Mouse (Mus musculus) kidney, embryonic 14.5 days (tissue): Measurements from ENCODE around the gene U2af2. TPM values are rescaled to one million over a fixed set of nuclear protein-coding genes. Genes with fewer than 3 reads are reported as not detected.

Experiments
- ATAC-seq: fragments of 200-750 bp; cut with Nextera tagmentation; 2 replicates; pipeline ENCODE4 v1.8.0; 2017; ENCODE audit warnings: moderate number of reproducible peaks, mild to moderate bottlenecking, moderate TSS enrichment, moderate library complexity; ENCODE audit not compliant: low FRiP score, low TSS enrichment
- H3K27ac ChIP-seq: fragments of 300-500 bp; sonication (generic); 2 replicates; pipeline ENCODE4 v1.5.1; 2014; ENCODE audit warnings: low read depth, mild to moderate bottlenecking, low read length, moderate library complexity, mixed read lengths
- H3K27me3 ChIP-seq: fragments of 300-500 bp; sonication (generic); 2 replicates; pipeline ENCODE4 v1.6.1; 2014; ENCODE audit warnings: mild to moderate bottlenecking, low read length; ENCODE audit not compliant: control insufficient read depth, insufficient read depth
- H3K36me3 ChIP-seq: fragments of 300-500 bp; sonication (generic); 2 replicates; pipeline ENCODE4 v1.6.1; 2014; ENCODE audit warnings: low read length, mixed read lengths; ENCODE audit not compliant: control insufficient read depth, insufficient read depth
- H3K4me1 ChIP-seq: fragments of 300-500 bp; sonication (generic); 2 replicates; pipeline ENCODE4 v1.6.1; 2014; ENCODE audit warnings: low read length, mixed read lengths; ENCODE audit not compliant: control insufficient read depth, insufficient read depth
- H3K4me2 ChIP-seq: fragments of 300-500 bp; sonication (generic); replicated peaks from 2 replicates; pipeline ENCODE4 v1.6.1; 2014; ENCODE audit warnings: low read depth, mild to moderate bottlenecking, low read length
- H3K4me3 ChIP-seq: fragments of 300-500 bp; sonication (generic); 2 replicates; pipeline ENCODE4 v1.5.1; 2014; ENCODE audit warnings: mild to moderate bottlenecking, low read length
- H3K9ac ChIP-seq: fragments of 300-500 bp; sonication (generic); 2 replicates; pipeline ENCODE4 v1.6.1; 2014; ENCODE audit warnings: low read depth, mild to moderate bottlenecking, low read length, moderate library complexity
- H3K9me3 ChIP-seq: fragments of 300-500 bp; sonication (generic); 2 replicates; pipeline ENCODE4 v1.6.1; 2016; ENCODE audit warnings: low read length; ENCODE audit not compliant: control insufficient read depth
- WGBS: fragments of 180-500 bp; shearing (Covaris S2); extraction: QIAGEN DNeasy Blood & Tissue Kit; methylation state at CpG from one replicate; pipeline ENCODE4 v1.1.7; 2014; 5-methylcytosine and 5-hydroxymethylcytosine counted together
- polyA plus RNA-seq: library from polyadenylated mRNA; unstranded; fragments of >200 nt; fragmentation: Nextera tagmentation; extraction: Ambion mirVana; gene quantifications from 2 replicates; pipeline ENCODE4 v1.2.1, GENCODE M21; 2014

Gene U2af2
- polyA plus RNA-seq, 1 experiment from 2014 or later = 148 TPM

DNA sequence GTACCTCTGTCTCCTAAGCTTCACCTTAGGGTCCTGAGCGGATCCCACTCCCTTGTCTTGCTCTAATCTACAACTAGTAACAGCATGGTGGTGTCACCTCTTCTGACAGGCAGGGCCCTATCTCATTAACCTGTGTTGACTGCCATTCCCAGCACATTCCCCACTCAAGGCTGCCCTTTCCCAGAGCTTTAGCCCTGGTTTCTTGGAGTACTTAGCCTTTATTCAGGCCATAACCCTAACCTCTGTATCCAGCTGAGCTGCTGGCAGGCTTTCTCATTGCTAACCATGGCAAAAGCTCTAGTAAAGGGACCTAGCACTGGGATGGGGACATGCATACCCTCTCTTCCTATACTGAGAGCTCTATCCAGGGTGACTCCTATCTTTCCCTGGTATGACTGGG lies 3.3 kb upstream of the U2af2 start:
- peaks cover 20% of the 10 kb centered on the region; the same call in 1 of the 2 replicates for H3K4me1 ChIP-seq
- H3K9ac ChIP-seq = no peak overlapping the region
- ATAC-seq = no peak
- H3K36me3 ChIP-seq = no peaks in the 10 kb centered on the region
- 95% methylated on average over 1 of the region's 1 CpGs for WGBS
- no peak overlapping the region for H3K4me2 ChIP-seq
- H3K4me3 ChIP-seq = no peak overlapping the region
- H3K27me3 ChIP-seq = peaks cover 28% of the 10 kb centered on the region
- H3K27ac ChIP-seq = no peak overlapping the region
- H3K9me3 ChIP-seq = no peaks in the 10 kb centered on the region

DNA sequence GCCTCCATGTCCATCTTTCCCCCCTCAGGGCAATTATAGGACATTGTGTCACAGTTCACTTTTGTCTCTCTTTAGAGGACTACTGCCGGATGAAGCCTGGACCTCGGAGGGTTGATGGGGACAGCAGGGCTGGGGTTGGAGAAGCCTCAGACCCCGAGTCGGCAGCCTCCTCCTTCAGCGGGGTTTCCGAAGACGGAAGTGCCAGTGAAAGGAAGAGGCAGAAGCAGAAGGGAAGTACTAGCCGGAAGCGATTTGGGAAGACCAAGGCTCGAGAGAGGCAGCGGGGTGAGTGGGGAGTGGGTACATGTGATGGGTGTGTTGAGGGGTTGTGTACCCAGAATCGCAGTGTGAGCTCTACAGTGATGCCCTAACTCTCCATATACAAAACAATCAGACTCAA lies 2.5 kb upstream of the U2af2 start:
- Histone ChIP-seq H3K9ac (no peak overlapping the region), H3K27me3 (peaks cover 20% of the 10 kb centered on the region), H3K27ac (no peak overlapping the region), H3K4me1 (peaks cover 19% of the 10 kb centered on the region), H3K4me2 (no peak overlapping the region), H3K9me3 (no peaks in the 10 kb centered on the region), H3K36me3 (no peaks in the 10 kb centered on the region), H3K4me3 (no peak overlapping the region)
- no peak for ATAC-seq
- 91% methylated on average over 12 of the region's 12 CpGs for WGBS

DNA sequence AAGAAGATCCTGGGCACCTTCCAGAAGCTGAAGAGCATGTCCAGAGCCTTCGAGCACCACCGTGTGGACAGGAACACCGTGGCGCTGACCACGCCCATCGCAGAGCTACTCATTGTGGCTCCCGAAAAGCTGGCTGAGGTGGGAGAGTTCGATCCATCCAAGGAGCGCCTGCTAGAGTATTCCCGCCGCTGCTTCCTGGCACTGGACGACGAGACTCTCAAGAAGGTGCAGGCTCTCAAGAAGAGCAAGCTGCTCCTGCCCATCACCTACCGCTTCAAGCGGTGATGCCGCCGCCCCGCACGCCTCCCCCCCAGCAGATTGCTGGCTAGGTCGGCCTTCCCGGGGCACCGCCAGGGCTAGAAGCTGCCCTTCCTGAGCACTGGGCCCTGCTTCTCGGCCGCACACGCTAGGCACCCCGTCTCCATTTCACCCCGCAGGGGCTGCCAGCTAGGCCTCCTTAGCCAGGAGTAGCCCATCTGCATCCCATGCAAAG lies 1.7 kb upstream of the U2af2 start:
- ATAC-seq = peak; percentile 8; the same call in 1 of the 2 replicates
- H3K27ac ChIP-seq = peak overlapping the region; percentile 99
- 3% methylated on average over 27 of the region's 27 CpGs for WGBS
- peak overlapping the region; percentile 82 for H3K4me3 ChIP-seq
- peaks cover 12% of the 10 kb centered on the region; the same call in 1 of the 2 replicates for H3K27me3 ChIP-seq
- peak overlapping the region; percentile 89 for H3K9ac ChIP-seq
- peak overlapping the region; percentile 73 for H3K4me2 ChIP-seq
- no peaks in the 10 kb centered on the region for H3K36me3 ChIP-seq
- H3K9me3 ChIP-seq = no peaks in the 10 kb centered on the region
- peaks cover 18% of the 10 kb centered on the region for H3K4me1 ChIP-seq

DNA sequence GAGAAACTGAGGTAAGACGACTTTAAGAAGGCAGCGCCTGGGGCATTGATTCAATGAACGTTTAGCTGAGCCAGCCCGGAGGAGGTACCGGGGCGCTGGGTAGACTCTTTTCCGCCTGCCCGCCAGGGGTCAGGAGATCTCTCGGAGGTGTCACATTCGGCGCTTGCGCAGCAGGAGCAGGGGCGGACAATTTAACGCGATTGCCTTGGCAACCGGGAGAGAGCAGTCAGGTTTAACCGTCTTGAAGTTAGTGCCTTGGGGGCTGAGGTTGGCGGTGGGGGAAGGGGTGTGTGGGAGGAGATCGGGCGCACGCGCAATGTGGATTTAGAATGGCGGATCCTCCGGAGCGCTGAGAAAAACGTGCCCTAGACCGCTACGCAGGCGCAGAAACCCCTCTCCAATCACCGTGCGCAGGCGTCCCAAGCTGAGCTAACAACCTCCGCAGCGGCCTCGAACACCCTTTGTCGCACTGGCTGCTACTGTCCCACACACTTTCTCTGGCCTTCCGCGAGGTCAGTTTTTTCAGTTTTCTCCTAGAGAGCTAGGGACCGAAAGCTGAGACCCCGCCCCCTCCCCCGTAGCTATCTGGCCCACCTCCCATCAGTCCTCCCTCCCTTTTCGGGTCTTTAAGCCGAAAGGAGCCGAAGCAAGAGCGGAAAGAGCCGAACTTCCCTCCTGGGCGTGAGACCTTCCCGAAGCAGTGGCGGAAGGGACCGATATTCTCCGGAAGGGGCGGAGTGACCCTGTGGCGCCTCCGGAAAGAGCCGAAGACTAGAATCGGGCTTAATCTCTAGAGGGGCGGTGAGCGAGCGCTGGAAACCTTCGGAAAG lies 784 bp upstream of the U2af2 start:
- peaks cover 22% of the 10 kb centered on the region for H3K4me1 ChIP-seq

DNA sequence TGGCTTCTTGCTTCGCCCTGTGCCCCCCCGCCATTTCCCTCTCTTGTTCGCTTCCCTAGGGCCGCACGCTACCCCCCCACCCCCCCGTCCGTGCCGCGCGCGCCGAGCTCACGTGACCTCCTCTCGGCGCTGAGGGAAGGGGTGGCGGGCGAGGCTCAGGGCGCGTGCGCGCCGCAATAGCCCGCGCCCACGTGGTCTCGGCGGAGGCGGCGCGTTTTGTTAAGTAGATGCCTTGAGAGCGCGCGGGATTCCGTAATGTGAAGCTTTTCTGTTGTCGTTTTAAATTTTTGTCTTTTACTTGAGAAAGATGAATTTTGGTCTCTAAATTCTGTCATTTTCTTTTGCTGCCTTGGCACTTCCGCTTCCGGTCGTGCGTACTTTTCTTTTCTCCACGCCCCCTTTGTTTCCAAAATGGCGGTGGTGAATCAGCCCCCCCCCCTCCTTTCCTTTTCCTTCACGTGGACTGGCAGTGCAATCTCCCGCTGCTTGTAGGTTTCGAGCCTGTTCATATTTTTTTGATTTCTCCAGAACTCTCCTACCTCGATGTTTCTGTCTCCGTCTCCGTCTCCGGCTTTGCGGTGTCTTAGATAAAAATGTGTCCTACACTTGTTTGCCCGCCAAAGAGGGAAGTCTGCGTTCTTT lies 538 bp downstream of the U2af2 start:
- H3K9me3 ChIP-seq = no peaks in the 10 kb centered on the region
- under 1% methylated on average over 51 of the region's 51 CpGs for WGBS
- peak overlapping the region; percentile 89 for H3K9ac ChIP-seq
- no peaks in the 10 kb centered on the region for H3K27me3 ChIP-seq
- H3K27ac ChIP-seq = peak overlapping the region; percentile 99
- peaks cover 20% of the 10 kb centered on the region for H3K36me3 ChIP-seq
- peaks cover 22% of the 10 kb centered on the region for H3K4me1 ChIP-seq
- H3K4me2 ChIP-seq = peak overlapping the region; percentile 73
- peak; percentile 44 for ATAC-seq
- peak overlapping the region; percentile 82 for H3K4me3 ChIP-seq

More for the DNA sequence above, 784 bp upstream of the U2af2 start:
- ATAC-seq = peak; percentile 88
- Histone ChIP-seq H3K9me3 (no peaks in the 10 kb centered on the region), H3K4me3 (peak overlapping the region; percentile 82), H3K9ac (peak overlapping the region; percentile 89), H3K4me2 (peak overlapping the region; percentile 73), H3K27me3 (peaks cover 6% of the 10 kb centered on the region; the same call in 1 of the 2 replicates), H3K36me3 (peaks cover 8% of the 10 kb centered on the region; the same call in 1 of the 2 replicates), H3K27ac (peak overlapping the region; percentile 99)
- under 1% methylated on average over 60 of the region's 60 CpGs for WGBS

DNA sequence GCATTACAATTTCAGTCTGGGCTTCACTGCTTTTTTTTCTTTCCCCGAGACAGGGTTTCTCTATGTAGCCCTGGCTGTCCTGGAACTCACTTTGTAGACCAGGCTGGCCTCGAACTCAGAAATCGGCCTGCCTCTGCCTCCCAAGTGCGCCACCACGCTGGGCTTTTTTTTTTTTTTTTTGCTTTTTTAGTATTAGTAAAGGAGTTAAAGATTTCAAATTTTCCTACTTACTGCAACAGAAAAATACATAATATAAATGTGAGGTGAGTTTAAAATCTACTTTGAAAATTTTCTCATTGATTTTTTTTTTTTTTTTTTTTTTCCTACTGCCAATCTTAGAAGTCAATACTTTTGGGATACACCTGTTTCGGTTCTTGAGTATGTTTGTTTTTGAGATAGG lies 2.9 kb downstream of the U2af2 start:
- no peak for ATAC-seq
- H3K9me3 ChIP-seq = no peaks in the 10 kb centered on the region
- no peak overlapping the region for H3K4me3 ChIP-seq
- H3K9ac ChIP-seq = no peak overlapping the region
- 94% methylated on average over 6 of the region's 6 CpGs for WGBS
- H3K4me2 ChIP-seq = no peak overlapping the region
- H3K27ac ChIP-seq = no peak overlapping the region
- no peaks in the 10 kb centered on the region for H3K27me3 ChIP-seq
- peaks cover 44% of the 10 kb centered on the region for H3K36me3 ChIP-seq
- H3K4me1 ChIP-seq = peaks cover 21% of the 10 kb centered on the region

DNA sequence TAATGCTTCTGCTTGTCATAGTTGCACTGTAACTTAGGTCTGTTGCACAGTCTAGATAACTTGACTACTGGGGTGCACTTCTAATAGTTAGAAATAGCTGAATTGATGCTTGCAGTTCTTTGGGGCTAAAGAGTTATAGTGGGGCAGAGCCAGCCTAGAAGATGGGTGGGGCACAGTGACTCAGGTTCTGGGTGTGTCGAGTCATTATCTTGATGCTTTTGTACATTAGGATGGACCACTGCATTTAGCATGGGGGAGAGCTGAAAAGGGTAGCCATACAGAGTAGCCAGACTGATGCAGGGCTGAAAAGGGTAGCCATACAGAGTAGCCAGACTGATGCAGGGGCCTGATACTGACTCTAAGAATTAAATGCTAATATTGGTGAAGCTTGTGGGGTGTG lies 11.6 kb downstream of the U2af2 start:
- Histone ChIP-seq H3K27ac (no peak overlapping the region), H3K27me3 (no peaks in the 10 kb centered on the region), H3K9ac (no peak overlapping the region), H3K4me2 (no peak overlapping the region), H3K36me3 (peaks cover 98% of the 10 kb centered on the region), H3K4me3 (no peak overlapping the region), H3K9me3 (no peaks in the 10 kb centered on the region), H3K4me1 (no peaks in the 10 kb centered on the region)
- ATAC-seq = no peak
- 95% methylated on average over 1 of the region's 1 CpGs for WGBS

DNA sequence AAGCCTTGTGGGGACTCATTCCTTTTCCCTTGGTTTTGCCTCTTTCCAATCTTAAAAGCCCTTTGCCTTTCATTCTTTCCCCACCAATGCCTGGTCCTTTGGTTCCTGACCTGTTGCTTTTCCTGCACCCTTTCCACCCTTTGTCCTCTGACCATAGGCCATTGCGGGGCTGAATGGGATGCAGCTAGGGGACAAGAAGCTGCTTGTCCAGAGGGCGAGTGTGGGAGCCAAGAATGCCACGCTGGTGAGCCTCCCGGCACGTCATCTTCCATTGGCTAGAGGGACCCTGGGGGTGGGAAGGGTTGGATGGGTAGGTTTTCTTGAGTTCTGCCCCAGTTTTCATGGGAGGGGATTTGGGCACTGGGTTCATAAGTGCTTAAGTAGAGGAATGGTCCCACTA lies 13.0 kb downstream of the U2af2 start:
- no peak for ATAC-seq
- Histone ChIP-seq H3K4me3 (no peak overlapping the region), H3K9me3 (no peaks in the 10 kb centered on the region), H3K27me3 (no peaks in the 10 kb centered on the region), H3K27ac (no peak overlapping the region), H3K36me3 (peaks cover 89% of the 10 kb centered on the region), H3K4me2 (no peak overlapping the region), H3K9ac (no peak overlapping the region), H3K4me1 (no peaks in the 10 kb centered on the region)
- WGBS = 94% methylated on average over 5 of the region's 5 CpGs

DNA sequence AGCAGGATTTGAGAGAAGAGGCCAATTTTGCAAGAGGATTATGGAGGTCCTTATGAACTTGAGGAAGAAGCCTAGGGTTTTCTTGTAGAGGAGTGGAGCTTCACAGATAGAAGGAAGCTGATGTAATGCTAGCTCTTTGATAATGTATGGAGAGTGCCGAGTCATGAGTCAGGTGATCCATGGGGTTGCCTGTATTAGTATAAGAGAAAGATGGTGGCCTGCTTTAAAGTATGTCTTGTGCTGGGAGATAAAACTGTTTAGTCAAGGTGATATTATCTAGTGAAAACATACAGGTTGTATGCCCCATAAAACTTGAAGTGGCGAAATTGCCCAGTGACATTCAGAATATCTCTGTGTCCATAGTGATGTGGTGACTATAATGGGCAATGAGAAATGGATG lies 15.0 kb downstream of the U2af2 start:
- Histone ChIP-seq H3K27me3 (no peaks in the 10 kb centered on the region), H3K36me3 (peaks cover 70% of the 10 kb centered on the region), H3K9ac (no peak overlapping the region), H3K4me1 (peaks cover 8% of the 10 kb centered on the region), H3K4me3 (no peak overlapping the region), H3K27ac (no peak overlapping the region), H3K9me3 (no peaks in the 10 kb centered on the region), H3K4me2 (no peak overlapping the region)
- no peak for ATAC-seq
- WGBS = 90% methylated on average over 2 of the region's 2 CpGs
